Mouse (Mus musculus) liver, embryonic 15.5 days (tissue): ENCODE data around the gene Hps6. TPM values are rescaled to one million over a fixed set of nuclear protein-coding genes. Genes with fewer than 3 reads are reported as not detected.
"Not testable (repeated sequence)": the region's sequence is repeated elsewhere in the genome, so short reads cannot be mapped to it uniquely, and the experiment has no call there.

Source experiments
- ATAC-seq: fragments of 200-750 bp; cut with Nextera tagmentation; 2 replicates; pipeline ENCODE4 v1.8.0; 2017; ENCODE audit warnings: moderate number of reproducible peaks, mild to moderate bottlenecking, moderate library complexity; ENCODE audit not compliant: insufficient read depth
- H3K27ac ChIP-seq: fragments of 300-500 bp; sonication (generic); replicated peaks from 2 replicates; pipeline ENCODE4 v1.5.1; 2015; ENCODE audit warnings: mild to moderate bottlenecking, inconsistent platforms
- H3K27me3 ChIP-seq: fragments of 300-500 bp; sonication (generic); 2 replicates; pipeline ENCODE4 v1.6.1; 2015; ENCODE audit warnings: mild to moderate bottlenecking, inconsistent platforms
- H3K36me3 ChIP-seq: fragments of 300-500 bp; sonication (generic); replicated peaks from 2 replicates; pipeline ENCODE4 v1.6.1; 2015; ENCODE audit warnings: moderate library complexity, mild to moderate bottlenecking, inconsistent platforms
- H3K4me1 ChIP-seq: fragments of 300-500 bp; sonication (generic); replicated peaks from 2 replicates; pipeline ENCODE4 v1.6.1; 2015; ENCODE audit warnings: inconsistent platforms
- H3K4me2 ChIP-seq: fragments of 300-500 bp; sonication (generic); 2 replicates; pipeline ENCODE4 v1.6.1; 2015; ENCODE audit warnings: moderate library complexity, mild to moderate bottlenecking, inconsistent platforms
- H3K4me3 ChIP-seq: fragments of 300-500 bp; sonication (generic); replicated peaks from 2 replicates; pipeline ENCODE4 v1.5.1; 2015; ENCODE audit warnings: mild to moderate bottlenecking, inconsistent platforms
- H3K9ac ChIP-seq: fragments of 300-500 bp; sonication (generic); 2 replicates; pipeline ENCODE4 v1.6.1; 2015; ENCODE audit warnings: moderate library complexity, mild to moderate bottlenecking, inconsistent platforms
- H3K9me3 ChIP-seq: fragments of 300-500 bp; sonication (generic); replicated peaks from 2 replicates; pipeline ENCODE4 v1.6.1; 2016; ENCODE audit warnings: inconsistent platforms
- WGBS: fragments of 180-500 bp; shearing (Covaris S2); methylation state at CpG from one replicate; pipeline ENCODE4 v1.1.7; 2015; ENCODE audit warnings: mixed read lengths; ENCODE audit not compliant: insufficient replicate concordance; 5-methylcytosine and 5-hydroxymethylcytosine counted together
- polyA plus RNA-seq: library from polyadenylated mRNA; unstranded; fragments of >200 nt; fragmentation: Nextera tagmentation; extraction: Ambion mirVana; gene quantifications from 2 replicates; pipeline ENCODE4 v1.2.1, GENCODE M21; 2015

The Hps6 gene
- polyA plus RNA-seq = 3.0 and 3.2 TPM in 2 replicates

DNA sequence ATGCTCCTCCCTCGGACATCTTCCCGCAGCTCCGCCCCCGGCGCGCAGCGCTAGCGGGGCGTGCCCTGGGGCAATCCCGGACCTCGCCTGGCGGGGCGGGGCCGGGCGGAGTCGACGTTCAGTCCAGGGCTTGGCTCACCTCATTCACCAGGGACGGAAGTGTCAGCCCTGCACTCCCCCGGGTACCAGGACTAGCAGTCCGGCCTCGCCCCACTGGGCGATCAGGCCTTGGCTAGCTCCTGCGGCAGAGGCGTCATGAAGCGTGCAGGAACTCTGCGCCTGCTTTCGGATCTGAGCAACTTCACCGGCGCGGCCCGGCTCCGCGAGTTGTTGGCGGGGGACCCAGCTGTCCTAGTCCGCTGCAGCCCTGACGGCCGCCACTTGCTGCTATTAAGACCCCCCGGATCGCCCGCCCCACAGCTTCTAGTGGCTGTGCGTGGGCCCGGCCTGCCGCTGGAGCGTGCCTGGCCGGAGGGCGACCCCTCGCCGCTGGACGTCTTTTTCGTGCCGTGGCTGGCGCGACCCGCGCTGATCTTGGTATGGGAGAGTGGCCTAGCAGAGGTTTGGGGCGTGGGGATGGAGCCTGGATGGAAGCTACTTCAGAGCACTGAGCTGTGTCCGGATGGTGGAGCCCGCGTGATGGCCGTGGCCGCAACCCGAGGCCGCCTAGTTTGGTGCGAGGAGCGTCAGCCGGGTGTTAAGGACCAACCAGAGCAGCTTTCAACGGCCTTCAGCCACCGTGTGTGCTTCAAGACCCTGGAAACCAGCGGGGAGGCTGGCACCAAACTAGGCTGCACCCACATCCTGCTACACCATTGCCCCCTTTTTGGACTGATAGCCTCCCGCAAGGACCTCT, at the start of gene Hps6:
TSS of gene Hps6 (plus strand) at position 138 of the 856 bp plus-strand sequence.
- peaks cover 40% of the 10 kb centered on the region for H3K4me1 ChIP-seq
- H3K27me3 ChIP-seq = 0 out of 2 replicates have a peak, but pooled peaks cover 7% of the 10 kb centered on the region
- peak; percentile 88 for ATAC-seq
- H3K9ac ChIP-seq = peak within 1 kb of the TSS; percentile 72
- H3K4me2 ChIP-seq = peak within 1 kb of the TSS; percentile 99
- peak within 1 kb of the TSS; percentile 70 for H3K4me3 ChIP-seq
- 1% methylated on average over 70 of the region's 70 CpGs for WGBS
- H3K36me3 ChIP-seq = no peaks in the 10 kb centered on the region
- H3K27ac ChIP-seq = peak within 1 kb of the TSS; percentile 57; the same call in 1 of the 2 replicates
- H3K9me3 ChIP-seq = no peaks in the 10 kb centered on the region

DNA sequence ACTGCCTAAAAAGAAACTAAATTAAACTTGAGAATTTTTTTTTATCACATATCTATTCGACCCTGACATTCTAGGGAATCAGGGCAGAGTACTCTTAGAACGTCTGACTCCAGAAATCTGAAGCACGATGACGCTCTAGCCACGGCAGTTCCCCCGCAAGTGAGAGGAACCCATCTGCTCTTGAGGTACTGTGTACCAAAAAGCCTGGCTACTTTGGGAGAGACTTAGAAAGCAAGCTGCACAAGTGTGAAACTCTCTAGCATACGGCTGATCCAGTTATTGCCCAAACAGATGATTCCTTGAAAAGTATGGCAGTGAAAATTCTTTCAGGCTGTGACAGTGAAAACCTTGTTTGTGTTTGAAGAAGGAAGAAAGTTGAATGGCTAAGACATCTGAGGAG, 46.6 kb upstream of the Hps6 start:
- Histone ChIP-seq H3K9ac (no peak overlapping the region), H3K4me3 (no peak overlapping the region), H3K4me2 (no peak overlapping the region), H3K4me1 (no peaks in the 10 kb centered on the region), H3K27ac (no peak overlapping the region), H3K27me3 (no peaks in the 10 kb centered on the region), H3K9me3 (no peaks in the 10 kb centered on the region), H3K36me3 (no peaks in the 10 kb centered on the region)
- no peak for ATAC-seq
- 74% methylated on average over 7 of the region's 7 CpGs for WGBS

DNA sequence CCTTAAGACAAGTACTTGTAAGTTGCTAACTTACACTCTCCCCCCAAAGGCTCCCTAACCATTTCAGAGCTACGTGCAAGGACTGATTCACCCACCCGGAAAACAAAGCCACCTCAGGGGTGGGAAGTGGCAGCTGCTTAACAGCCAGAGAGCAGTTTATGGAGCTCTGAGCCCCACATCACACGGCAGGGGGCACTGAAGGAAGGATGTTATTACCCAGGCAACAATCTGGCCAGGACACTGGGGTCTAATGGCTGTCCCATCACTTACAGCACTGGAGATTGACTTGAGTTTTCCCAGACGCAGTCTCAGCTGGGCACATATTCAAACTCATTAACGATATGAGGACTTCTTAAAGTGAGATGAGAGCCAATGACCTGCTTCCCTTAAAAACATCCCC, 42.5 kb upstream of the Hps6 start:
- no peak overlapping the region for H3K27ac ChIP-seq
- no peak overlapping the region for H3K4me3 ChIP-seq
- no peaks in the 10 kb centered on the region for H3K27me3 ChIP-seq
- no peak overlapping the region for H3K4me2 ChIP-seq
- no peaks in the 10 kb centered on the region for H3K9me3 ChIP-seq
- H3K4me1 ChIP-seq = no peaks in the 10 kb centered on the region
- 59% methylated on average over 5 of the region's 5 CpGs for WGBS
- no peak for ATAC-seq
- no peak overlapping the region for H3K9ac ChIP-seq
- H3K36me3 ChIP-seq = no peaks in the 10 kb centered on the region

DNA sequence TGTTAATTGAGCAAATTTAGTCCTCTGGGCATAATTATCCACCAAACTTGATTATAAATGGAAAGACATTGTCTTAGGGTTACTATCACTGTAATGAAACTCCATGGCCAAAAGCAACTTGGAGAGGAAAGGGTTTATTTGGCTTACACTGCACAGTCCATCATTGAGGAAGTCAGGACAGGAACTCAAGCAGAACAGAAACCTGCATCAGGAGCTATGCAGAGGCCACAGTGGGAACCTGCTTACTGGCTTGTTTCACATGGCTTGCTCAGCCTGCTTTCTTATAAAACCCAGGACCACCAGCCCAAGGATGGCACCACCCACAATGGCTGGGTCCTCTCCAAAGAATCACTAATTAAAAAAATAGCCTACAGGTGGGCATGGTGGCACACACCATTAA, 18.9 kb upstream of the Hps6 start:
- H3K36me3 ChIP-seq = no peaks in the 10 kb centered on the region
- no peak for ATAC-seq
- H3K9ac ChIP-seq = no peak overlapping the region
- H3K4me2 ChIP-seq = no peak overlapping the region
- H3K4me3 ChIP-seq = no peak overlapping the region
- no peak overlapping the region for H3K27ac ChIP-seq
- H3K4me1 ChIP-seq = no peaks in the 10 kb centered on the region
- H3K27me3 ChIP-seq = no peaks in the 10 kb centered on the region
- H3K9me3 ChIP-seq = no peaks in the 10 kb centered on the region

DNA sequence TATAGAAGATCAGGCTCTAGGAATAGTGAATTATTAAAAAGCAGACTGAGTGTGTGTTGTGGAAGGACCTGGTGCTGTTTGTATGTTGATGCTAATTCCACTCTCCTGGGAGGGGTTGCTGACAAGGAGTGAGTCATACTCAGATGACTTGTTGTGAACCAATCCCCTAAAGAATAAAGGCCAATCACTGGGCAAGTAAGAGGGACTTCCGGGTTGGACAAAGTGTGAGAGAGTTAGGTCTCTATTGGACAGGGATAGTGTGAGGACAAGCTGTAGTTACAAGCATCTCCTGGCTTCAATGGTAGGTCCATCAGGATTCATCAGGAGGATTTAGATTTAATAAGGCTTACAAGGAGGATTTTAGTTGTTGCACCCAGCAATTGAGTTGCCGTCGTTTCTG, 15.1 kb upstream of the Hps6 start:
- H3K27ac ChIP-seq = no peak overlapping the region
- H3K4me1 ChIP-seq = no peaks in the 10 kb centered on the region
- no peak overlapping the region for H3K4me3 ChIP-seq
- H3K36me3 ChIP-seq = no peaks in the 10 kb centered on the region
- no peak for ATAC-seq
- 82% methylated on average over 3 of the region's 3 CpGs for WGBS
- H3K27me3 ChIP-seq = no peaks in the 10 kb centered on the region
- H3K4me2 ChIP-seq = no peak overlapping the region
- no peak overlapping the region for H3K9ac ChIP-seq
- H3K9me3 ChIP-seq = no peaks in the 10 kb centered on the region

DNA sequence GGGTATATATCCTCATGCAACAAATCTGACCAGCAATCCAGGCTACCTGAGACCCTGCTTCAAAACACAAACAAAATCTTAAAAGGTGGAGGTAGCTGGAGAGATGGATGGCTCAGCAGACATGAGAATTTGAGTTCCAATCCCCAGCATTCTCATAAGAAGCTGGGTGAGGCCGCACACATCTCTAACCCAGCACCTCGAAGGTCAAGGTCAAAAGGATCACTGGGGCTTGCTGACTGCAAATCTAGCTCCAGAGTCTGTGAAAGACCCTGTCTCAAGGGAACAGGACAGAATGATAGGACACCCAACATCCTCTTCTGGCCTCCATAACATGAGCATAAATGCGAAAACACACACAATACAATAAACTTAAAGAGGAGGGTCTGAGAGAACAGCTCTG, 12.1 kb upstream of the Hps6 start:
- H3K27ac ChIP-seq = no peak overlapping the region
- 76% methylated on average over 3 of the region's 3 CpGs for WGBS
- no peaks in the 10 kb centered on the region for H3K27me3 ChIP-seq
- ATAC-seq = no peak
- no peak overlapping the region for H3K4me3 ChIP-seq
- H3K36me3 ChIP-seq = no peaks in the 10 kb centered on the region
- H3K4me1 ChIP-seq = no peaks in the 10 kb centered on the region
- H3K9me3 ChIP-seq = no peaks in the 10 kb centered on the region
- no peak overlapping the region for H3K9ac ChIP-seq
- no peak overlapping the region for H3K4me2 ChIP-seq

DNA sequence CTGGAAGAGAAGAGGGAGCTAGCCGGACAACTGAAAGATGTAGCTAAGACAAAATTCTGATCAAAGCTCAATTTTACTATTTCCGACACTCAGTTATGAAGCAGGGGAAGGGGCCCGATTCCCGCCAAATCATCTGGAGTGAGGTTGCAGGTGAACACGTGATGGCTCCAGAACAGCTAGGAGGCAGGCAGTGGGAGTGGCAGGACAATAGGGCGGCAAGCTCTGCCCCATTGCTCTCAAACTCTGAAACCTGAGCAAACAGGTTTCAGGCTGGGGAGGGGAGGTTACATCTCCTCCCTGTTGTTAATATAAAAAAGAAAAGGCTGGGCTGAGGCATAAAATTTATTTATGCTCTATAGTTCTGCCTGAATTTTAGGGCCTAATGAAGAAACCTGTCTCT, 9.9 kb upstream of the Hps6 start:
- H3K27me3 ChIP-seq, H3K4me2 ChIP-seq, H3K36me3 ChIP-seq, H3K4me3 ChIP-seq, H3K4me1 ChIP-seq, H3K9ac ChIP-seq, ATAC-seq, H3K9me3 ChIP-seq, H3K27ac ChIP-seq: not testable (repeated sequence)
- WGBS = 68% methylated on average over 6 of the region's 6 CpGs

DNA sequence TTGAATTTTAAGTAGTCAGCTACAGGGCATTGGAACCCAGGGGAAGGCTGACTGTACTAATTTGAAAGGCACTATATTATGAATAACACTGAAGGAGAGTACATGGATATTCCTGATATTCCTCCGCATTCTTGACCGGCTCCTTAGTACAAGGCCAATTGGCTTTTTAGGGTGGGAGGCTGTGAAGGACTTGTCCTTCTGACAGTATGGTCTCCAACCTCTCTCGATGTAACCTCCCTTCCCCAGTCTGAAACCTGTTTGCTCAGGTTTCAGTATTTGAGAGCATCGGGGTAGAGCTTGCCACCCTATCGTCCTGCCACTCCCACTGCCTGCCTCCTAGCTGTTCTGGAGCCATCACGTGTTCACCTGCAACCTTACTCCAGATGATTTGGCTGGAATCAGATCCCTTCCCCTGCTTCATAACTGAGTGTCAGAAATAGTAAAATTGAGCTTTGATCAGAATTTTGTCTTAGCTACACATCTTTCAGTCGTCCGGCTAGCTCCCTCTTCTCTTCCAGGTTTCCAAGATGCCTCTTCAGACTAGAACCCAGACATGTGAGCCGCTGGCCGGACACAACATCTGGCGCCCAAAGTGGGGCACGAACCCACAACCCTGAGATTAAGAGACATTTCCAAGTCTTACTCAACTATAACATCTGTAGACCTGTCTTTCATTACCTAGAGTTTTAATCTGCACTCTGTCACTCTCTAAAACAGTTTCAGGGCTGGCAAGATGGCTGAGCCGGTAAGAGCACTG, 9.1 kb upstream of the Hps6 start:
- Histone ChIP-seq H3K4me3 (no peak overlapping the region), H3K4me1 (peaks cover 15% of the 10 kb centered on the region), H3K4me2 (no peak overlapping the region), H3K27ac (no peak overlapping the region), H3K9ac (no peak overlapping the region), H3K36me3 (no peaks in the 10 kb centered on the region), H3K27me3 (no peaks in the 10 kb centered on the region), H3K9me3 (no peaks in the 10 kb centered on the region)
- 85% methylated on average over 13 of the region's 13 CpGs for WGBS
- no peak for ATAC-seq

DNA sequence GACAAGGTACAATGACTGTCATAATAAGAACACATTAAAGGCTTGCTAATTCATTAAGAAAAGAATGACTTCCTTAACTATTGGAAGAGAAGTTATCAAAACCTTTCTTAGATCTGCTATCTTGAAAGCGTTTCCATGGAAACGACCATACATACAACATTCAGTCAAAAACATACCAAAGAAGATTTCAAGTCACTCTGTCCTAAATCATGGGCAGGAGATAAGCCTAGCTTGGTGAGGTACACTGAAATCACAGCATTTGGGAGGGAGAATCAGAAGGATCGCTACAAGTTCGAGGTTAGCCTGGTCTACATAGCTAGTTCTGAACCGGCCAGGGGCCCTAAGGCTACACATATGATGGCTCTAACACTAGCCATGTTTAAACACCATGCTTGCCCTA, 5.9 kb upstream of the Hps6 start:
- peak overlapping the region; percentile 81; the same call in 1 of the 2 replicates for H3K9ac ChIP-seq
- 45% methylated on average over 5 of the region's 5 CpGs for WGBS
- no peaks in the 10 kb centered on the region for H3K9me3 ChIP-seq
- H3K4me2 ChIP-seq = peak overlapping the region; percentile 85
- peak overlapping the region; percentile 87; the same call in 1 of the 2 replicates for H3K27ac ChIP-seq
- H3K4me1 ChIP-seq = peaks cover 20% of the 10 kb centered on the region
- H3K27me3 ChIP-seq = 0 out of 2 replicates have a peak, but pooled peaks cover 3% of the 10 kb centered on the region
- H3K4me3 ChIP-seq = peak overlapping the region; percentile 78
- no peak for ATAC-seq
- H3K36me3 ChIP-seq = no peaks in the 10 kb centered on the region

DNA sequence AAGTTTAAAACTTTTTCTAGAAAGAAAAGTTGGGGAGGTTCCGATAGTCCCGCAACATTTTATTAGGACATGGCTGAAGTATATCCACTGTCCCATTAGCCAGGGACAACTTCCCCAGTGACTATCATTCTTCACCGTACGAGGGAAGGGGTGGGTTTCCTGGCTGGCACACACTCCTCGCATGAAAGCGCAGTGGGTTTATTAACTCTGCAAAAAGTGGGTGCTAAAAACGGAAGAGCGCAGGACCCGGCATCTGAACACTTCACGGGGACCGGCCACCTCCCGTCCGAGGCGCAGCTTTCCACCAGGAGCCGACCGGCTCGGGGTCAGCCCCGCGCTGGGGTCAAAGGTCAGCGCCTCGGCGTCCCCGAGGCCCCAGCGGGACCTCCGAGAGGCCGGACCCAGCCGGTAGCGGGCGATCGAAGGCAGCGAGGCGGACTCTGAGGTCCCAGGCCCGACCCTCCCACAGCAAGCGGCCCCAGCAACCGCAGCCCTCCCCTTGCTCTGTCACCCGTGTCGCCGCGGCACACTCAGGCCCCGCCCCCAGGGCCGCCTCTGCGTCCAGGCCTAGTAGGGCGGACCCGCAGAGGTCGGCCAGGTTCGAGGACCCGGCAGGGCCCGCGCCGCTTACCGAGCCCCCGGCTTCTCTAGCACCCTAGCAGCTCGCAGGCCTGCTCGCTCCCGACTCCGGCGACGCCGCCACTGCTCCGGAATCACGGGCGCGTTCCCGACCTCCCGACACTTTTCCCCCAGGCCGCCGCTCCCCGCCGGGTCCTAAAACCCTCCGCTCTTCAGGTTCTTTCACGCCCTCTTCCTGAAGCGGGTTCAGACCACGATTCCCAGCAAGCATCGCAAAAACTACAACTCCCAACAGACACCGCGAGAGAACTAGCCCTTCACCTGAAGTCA, 5.3 kb upstream of the Hps6 start, which contains the start of gene Armh3:
TSS of gene Armh3 (minus strand) at position 704 of the 909 bp plus-strand sequence.
- Histone ChIP-seq H3K27me3 (0 out of 2 replicates have a peak, but pooled peaks cover 3% of the 10 kb centered on the region), H3K4me1 (peaks cover 24% of the 10 kb centered on the region), H3K4me2 (peak within 1 kb of the TSS; percentile 85), H3K36me3 (no peaks in the 10 kb centered on the region), H3K4me3 (peak within 1 kb of the TSS; percentile 78), H3K9ac (peak within 1 kb of the TSS; percentile 81), H3K9me3 (no peaks in the 10 kb centered on the region), H3K27ac (peak within 1 kb of the TSS; percentile 87)
- WGBS = under 1% methylated on average over 76 of the region's 76 CpGs
- ATAC-seq = peak; percentile 95
